Mouse (Mus musculus) erythroblast, embryonic 14.5 days (primary cell): Measurements from ENCODE around the gene Tiam1. TPM values are rescaled to one million over a fixed set of nuclear protein-coding genes. Genes with fewer than 3 reads are reported as not detected.

Source experiments
- H3K27me3 ChIP-seq: 2 replicates; pipeline ENCODE4 v1.6.1; 2012; ENCODE audit warnings: inconsistent platforms; ENCODE audit not compliant: control insufficient read depth
- H3K36me3 ChIP-seq: 2 replicates; pipeline ENCODE4 v1.6.1; 2012; ENCODE audit warnings: mild to moderate bottlenecking, inconsistent platforms; ENCODE audit not compliant: control insufficient read depth
- H3K4me1 ChIP-seq: 2 replicates; pipeline ENCODE4 v1.6.1; 2012; ENCODE audit warnings: inconsistent platforms; ENCODE audit not compliant: control insufficient read depth
- H3K4me3 ChIP-seq: replicated peaks from 2 replicates; pipeline ENCODE3; 2012; ENCODE audit warnings: moderate library complexity, mild to moderate bottlenecking, inconsistent platforms
- H3K9me3 ChIP-seq: 2 replicates; pipeline ENCODE4 v1.6.1; 2012; ENCODE audit warnings: low read length, inconsistent platforms, mixed read lengths; ENCODE audit not compliant: control insufficient read depth
- GATA1 ChIP-seq: IDR thresholded peaks from 2 replicates; pipeline ENCODE4 v1.6.1; 2012; ENCODE audit warnings: low read length, inconsistent platforms, mixed read lengths
- TAL1 ChIP-seq: IDR thresholded peaks from 3 replicates; pipeline ENCODE4 v1.6.1; 2012; ENCODE audit warnings: low read length, inconsistent platforms, mixed read lengths
- polyA plus RNA-seq: library from polyadenylated mRNA; stranded (reverse); fragments of >175 nt; gene quantifications from 2 replicates; pipeline ENCODE4 v1.2.3, GENCODE M21; 2012

The Tiam1 gene
- polyA plus RNA-seq, 1 experiment = 0.89 TPM

- Histone ChIP-seq H3K4me3 (no peak overlapping the region), H3K36me3 (no peaks in the 10 kb centered on the region), H3K27me3 (peaks cover 18% of the 10 kb centered on the region), H3K9me3 (no peaks in the 10 kb centered on the region), H3K4me1 (peaks cover 5% of the 10 kb centered on the region)
- TF ChIP-seq GATA1 = no peak
Measured at GRCm38 (mm10) chr16:90137175-90137574, 6.4 kb downstream of the Tiam1 start.

DNA sequence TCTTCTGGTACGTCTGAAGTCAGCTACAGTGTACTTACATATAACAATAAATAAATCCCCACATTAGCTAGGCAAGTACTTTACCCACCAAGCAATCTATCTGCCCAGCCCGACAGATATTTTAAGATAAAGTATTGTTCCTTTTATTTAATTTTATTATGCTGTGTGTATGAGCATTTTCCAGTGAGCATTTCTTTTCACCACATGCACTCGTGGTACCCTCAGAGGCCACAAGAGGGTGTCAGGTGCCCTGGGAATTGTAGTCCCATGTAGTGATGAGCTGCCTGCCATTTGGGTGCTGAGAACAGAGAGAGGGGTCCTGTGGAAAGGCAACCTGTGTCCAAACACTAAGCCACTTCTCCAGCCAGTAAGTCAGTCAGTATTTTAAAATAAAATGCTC is 8.0 kb downstream of the Tiam1 start:
- TF ChIP-seq TAL1 (no peak), GATA1 (no peak)
- peaks cover 4% of the 10 kb centered on the region for H3K27me3 ChIP-seq
- H3K36me3 ChIP-seq = no peaks in the 10 kb centered on the region
- peaks cover 3% of the 10 kb centered on the region for H3K4me1 ChIP-seq
- no peaks in the 10 kb centered on the region for H3K9me3 ChIP-seq
- H3K4me3 ChIP-seq = no peak overlapping the region

DNA sequence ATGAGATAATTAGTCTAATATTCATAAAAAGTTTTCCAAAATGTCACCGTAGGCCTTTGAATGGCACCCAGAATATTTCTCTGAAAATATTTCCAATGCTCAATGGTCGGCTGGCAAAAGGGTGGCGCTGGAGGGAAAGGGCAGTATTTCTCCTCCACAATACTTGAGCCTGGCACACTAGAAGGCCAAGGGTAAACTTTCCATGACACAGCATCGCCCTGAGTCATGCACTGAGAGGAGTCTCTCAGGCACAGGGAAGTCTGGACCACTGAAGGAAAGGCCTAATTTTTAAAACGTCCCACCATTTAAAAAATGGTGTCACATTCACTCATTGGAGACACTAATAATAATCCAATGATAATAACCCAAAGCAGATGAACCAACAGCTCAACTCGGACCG is 9.2 kb downstream of the Tiam1 start:
- TF ChIP-seq TAL1 (no peak), GATA1 (no peak)
- Histone ChIP-seq H3K9me3 (no peaks in the 10 kb centered on the region), H3K4me3 (no peak overlapping the region), H3K27me3 (no peaks in the 10 kb centered on the region), H3K4me1 (no peaks in the 10 kb centered on the region), H3K36me3 (no peaks in the 10 kb centered on the region)

- TF ChIP-seq GATA1 (no peak), TAL1 (no peak)
- H3K4me3 ChIP-seq = no peak overlapping the region
- no peaks in the 10 kb centered on the region for H3K36me3 ChIP-seq
- H3K9me3 ChIP-seq = no peaks in the 10 kb centered on the region
- no peaks in the 10 kb centered on the region for H3K27me3 ChIP-seq
- no peaks in the 10 kb centered on the region for H3K4me1 ChIP-seq
Measured at GRCm38 (mm10) chr16:90132816-90133215, 10.8 kb downstream of the Tiam1 start.

GRCm38 (mm10) chr16:90132331-90132730 is 11.2 kb downstream of the Tiam1 start:
- Histone ChIP-seq H3K9me3 (no peaks in the 10 kb centered on the region), H3K36me3 (no peaks in the 10 kb centered on the region), H3K27me3 (no peaks in the 10 kb centered on the region), H3K4me1 (no peaks in the 10 kb centered on the region), H3K4me3 (no peak overlapping the region)
- TF ChIP-seq GATA1 (no peak), TAL1 (no peak)

GRCm38 (mm10) chr16:90128817-90129587 is 14.6 kb downstream of the Tiam1 start:
- H3K4me3 ChIP-seq = no peak overlapping the region
- H3K9me3 ChIP-seq = no peaks in the 10 kb centered on the region
- no peaks in the 10 kb centered on the region for H3K27me3 ChIP-seq
- no peaks in the 10 kb centered on the region for H3K36me3 ChIP-seq
- TF ChIP-seq GATA1 (no peak), TAL1 (no peak)
- H3K4me1 ChIP-seq = peaks cover 4% of the 10 kb centered on the region; the same call in 1 of the 2 replicates

GRCm38 (mm10) chr16:90128361-90128760 is 15.2 kb downstream of the Tiam1 start:
- Histone ChIP-seq H3K9me3 (no peaks in the 10 kb centered on the region), H3K4me3 (no peak overlapping the region), H3K4me1 (peaks cover 4% of the 10 kb centered on the region; the same call in 1 of the 2 replicates), H3K27me3 (no peaks in the 10 kb centered on the region), H3K36me3 (no peaks in the 10 kb centered on the region)
- no peak for TF ChIP-seq TAL1
- TF ChIP-seq GATA1 = no peak

GRCm38 (mm10) chr16:90125318-90126314 is 18.0 kb downstream of the Tiam1 start:
- Histone ChIP-seq H3K9me3 (peaks cover 8% of the 10 kb centered on the region), H3K27me3 (no peaks in the 10 kb centered on the region), H3K36me3 (no peaks in the 10 kb centered on the region), H3K4me3 (no peak overlapping the region), H3K4me1 (peaks cover 8% of the 10 kb centered on the region)
- TF ChIP-seq GATA1 (no peak), TAL1 (no peak)

DNA sequence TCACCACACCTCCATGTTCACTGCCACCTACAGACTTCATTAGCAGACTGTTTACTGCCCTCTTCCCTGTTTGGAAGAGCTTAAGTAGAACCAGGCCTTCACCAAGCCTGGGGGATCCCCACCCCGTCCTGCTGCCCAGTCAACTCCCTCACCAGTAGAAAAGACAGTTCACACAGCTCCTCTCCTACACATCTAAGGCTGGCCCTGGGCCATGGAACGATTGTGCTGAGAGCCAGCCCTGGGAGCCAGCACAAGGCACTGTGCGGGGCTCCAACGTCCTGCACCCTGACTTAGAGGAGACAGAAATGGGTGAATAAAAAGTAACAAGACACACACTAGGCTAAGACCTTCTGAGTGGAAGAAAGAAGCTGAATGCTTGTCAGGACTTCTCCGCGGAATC is 20.5 kb downstream of the Tiam1 start:
- no peaks in the 10 kb centered on the region for H3K27me3 ChIP-seq
- peaks cover 16% of the 10 kb centered on the region for H3K9me3 ChIP-seq
- H3K4me1 ChIP-seq = peaks cover 8% of the 10 kb centered on the region
- H3K4me3 ChIP-seq = no peak overlapping the region
- H3K36me3 ChIP-seq = no peaks in the 10 kb centered on the region
- no peak for TF ChIP-seq TAL1
- TF ChIP-seq GATA1 = no peak

DNA sequence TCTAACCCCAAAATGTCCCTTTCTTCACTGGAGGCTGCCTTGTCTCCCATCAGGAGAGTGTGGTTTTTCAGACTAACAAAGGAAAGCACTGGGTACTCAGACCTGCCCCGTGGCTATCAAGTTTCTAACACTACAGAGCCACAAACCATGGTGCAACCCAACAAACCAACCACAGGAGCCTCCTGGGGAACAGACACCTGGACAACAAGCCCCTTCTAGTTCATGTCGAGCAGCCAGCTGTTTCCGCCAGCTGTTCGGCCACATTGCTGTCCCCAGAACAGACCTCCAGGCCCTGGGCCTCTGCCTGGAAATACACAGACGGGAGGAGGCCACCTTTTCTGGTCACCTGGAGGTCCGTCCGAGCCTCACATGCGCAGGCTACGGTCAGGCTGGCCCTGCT is 21.1 kb downstream of the Tiam1 start:
- Histone ChIP-seq H3K27me3 (no peaks in the 10 kb centered on the region), H3K36me3 (no peaks in the 10 kb centered on the region), H3K9me3 (peaks cover 16% of the 10 kb centered on the region), H3K4me1 (peaks cover 8% of the 10 kb centered on the region), H3K4me3 (no peak overlapping the region)
- TF ChIP-seq GATA1 (no peak), TAL1 (no peak)
